Mouse (Mus musculus) ES-E14 (cell line): ENCODE measurements around the gene Exosc5. TPM values are rescaled to one million over a fixed set of nuclear protein-coding genes. Genes with fewer than 3 reads are reported as not detected.
A peak's percentile ranks its signal among the peaks of the same experiment; 100 is the strongest.

Experiments used
- DNase-seq: peaks from one replicate; pipeline ENCODE4 v3.0.0-alpha.2; 2013; ENCODE audit warnings: low read depth, low spot score
- H3K27ac ChIP-seq: 2 replicates; pipeline ENCODE4 v1.5.1; 2012; ENCODE audit warnings: low read depth, mild to moderate bottlenecking, low read length, moderate library complexity, mixed read lengths; ENCODE audit not compliant: poor library complexity, insufficient read depth, severe bottlenecking
- H3K36me3 ChIP-seq: 2 replicates; pipeline ENCODE4 v1.6.1; 2012; ENCODE audit warnings: mild to moderate bottlenecking, low read length, moderate library complexity, mixed read lengths; ENCODE audit not compliant: control insufficient read depth, poor library complexity, insufficient read depth, severe bottlenecking
- H3K4me1 ChIP-seq, 2 experiments: fragments of 150-350 bp in 1 of 2; sonication (generic) in 1 of 2; 2 replicates each; pipeline ENCODE4 v1.6.1; 2012; ENCODE audit warnings: low read length in 2 of 2, mild to moderate bottlenecking in 1 of 2, mixed read lengths in 1 of 2; ENCODE audit not compliant: control insufficient read depth in 2 of 2, insufficient read depth in 2 of 2, poor library complexity in 1 of 2
- H3K4me3 ChIP-seq, 2 experiments: fragments of 150-350 bp in 1 of 2; sonication (generic) in 1 of 2; 2 replicates each; pipeline ENCODE4 v1.5.1; 2012; ENCODE audit warnings: low read length in 2 of 2, low read depth in 1 of 2, mild to moderate bottlenecking in 1 of 2, mixed read lengths in 1 of 2; ENCODE audit not compliant: insufficient read depth in 1 of 2, poor library complexity in 1 of 2, severe bottlenecking in 1 of 2
- H3K9ac ChIP-seq: 2 replicates; pipeline ENCODE4 v1.6.1; 2012; ENCODE audit warnings: low read depth, mild to moderate bottlenecking, low read length, mixed read lengths; ENCODE audit not compliant: poor library complexity, insufficient read depth, severe bottlenecking
- H3K9me3 ChIP-seq: fragments of 150-350 bp; sonication (generic); 2 replicates; pipeline ENCODE4 v1.6.1; 2012; ENCODE audit warnings: low read depth, mild to moderate bottlenecking, low read length; ENCODE audit not compliant: control insufficient read depth, insufficient read depth
- CHD2 ChIP-seq: IDR thresholded peaks from 2 replicates; pipeline ENCODE4 v1.6.1; 2014; ENCODE audit warnings: mild to moderate bottlenecking, low read depth, low read length, inconsistent platforms
- HCFC1 ChIP-seq: IDR thresholded peaks from 2 replicates; pipeline ENCODE4 v1.6.1; 2012; ENCODE audit warnings: low read length, inconsistent platforms, borderline replicate concordance; ENCODE audit not compliant: insufficient read depth
- MAFK ChIP-seq: IDR thresholded peaks from 2 replicates; pipeline ENCODE4 v1.6.1; 2014; ENCODE audit warnings: mild to moderate bottlenecking, low read depth, low read length, inconsistent platforms; ENCODE audit not compliant: insufficient read depth
- ZC3H11A ChIP-seq: IDR thresholded peaks from 2 replicates; pipeline ENCODE4 v1.6.1; 2012; ENCODE audit warnings: low read depth, mild to moderate bottlenecking, inconsistent platforms, low read length, borderline replicate concordance
- ZNF384 ChIP-seq: IDR thresholded peaks from 2 replicates; pipeline ENCODE4 v1.6.1; 2012; ENCODE audit warnings: low read depth, low read length, inconsistent platforms
- in situ Hi-C, 2 experiments: fragments of 600-800 bp; cut with MboI; formaldehyde crosslinking; loops; one replicate each; pipeline ENCODE4 v1.15.1; 2025; ENCODE audit warnings: low sequenced_read_pairs in 2 of 2, inconsistent platforms in 1 of 2; ENCODE audit not compliant: unreplicated experiment in 2 of 2
- total RNA-seq: library from RNA; depleted of rRNA; stranded (reverse); fragments of 300-350 nt; gene quantifications from 2 replicates; pipeline ENCODE4 v1.2.3, GENCODE M21; 2012; rRNA removed

Gene Exosc5
- 170 and 182 TPM in 2 replicates for total RNA-seq

GRCm38 (mm10) chr7:25658657-25659472 is at the start of gene Exosc5, which contains the start of gene Bckdha:
Gene Exosc5, plus strand, starts transcription at chr7:25659164.
Gene Bckdha, minus strand, starts transcription at chr7:25658981.
- peak within 1 kb of the TSS; percentile 45 for H3K27ac ChIP-seq
- H3K36me3 ChIP-seq: peaks cover 25% of the 10 kb centered on the region
- TF ChIP-seq CHD2 (no peak), HCFC1 (peak; percentile 78; the same call in 1 of the 2 replicates)
- no peaks in the 10 kb centered on the region for H3K9me3 ChIP-seq
- H3K9ac ChIP-seq: peak within 1 kb of the TSS; percentile 87
- DNase-seq: peak; percentile 100
- peaks cover 6 to 12% of the 10 kb centered on the region in 2 experiments; a peak in 3 of 4 replicates for H3K4me1 ChIP-seq
- peak within 1 kb of the TSS; percentile 86 to 92 for H3K4me3 ChIP-seq
- in situ Hi-C loops: no loop called here

DNA sequence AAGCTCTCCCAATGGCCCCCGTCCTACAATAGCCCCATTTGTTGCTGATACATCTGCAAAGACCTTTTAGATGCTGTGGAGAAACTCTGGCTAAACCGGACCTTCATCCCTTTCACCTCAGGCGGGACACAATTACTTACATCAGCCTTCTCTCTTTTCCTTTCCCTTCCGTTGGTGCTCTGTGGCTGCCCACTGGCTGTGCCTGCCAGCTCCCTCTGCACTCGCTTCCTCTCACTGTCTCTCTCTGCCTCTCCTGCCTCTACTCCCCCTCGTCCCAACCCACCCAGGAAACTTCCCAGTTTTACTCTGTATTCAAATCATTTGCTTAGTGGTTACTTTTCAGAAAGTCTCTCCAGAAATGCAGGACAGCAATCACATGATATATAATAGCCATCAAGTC is 48.9 kb upstream of the Exosc5 start:
- H3K4me3 ChIP-seq: no peak overlapping the region
- no peaks in the 10 kb centered on the region for H3K9me3 ChIP-seq
- TF ChIP-seq CHD2 (no peak), ZNF384 (no peak), MAFK (no peak), HCFC1 (no peak), ZC3H11A (no peak)
- no peak for DNase-seq
- in situ Hi-C loops: no loop called here
- no peak overlapping the region for H3K27ac ChIP-seq
- 0 out of 4 replicates have a peak, but pooled peaks cover 0 to 1% of the 10 kb centered on the region in 2 experiments for H3K4me1 ChIP-seq
- no peaks in the 10 kb centered on the region for H3K36me3 ChIP-seq
- H3K9ac ChIP-seq: no peak overlapping the region

DNA sequence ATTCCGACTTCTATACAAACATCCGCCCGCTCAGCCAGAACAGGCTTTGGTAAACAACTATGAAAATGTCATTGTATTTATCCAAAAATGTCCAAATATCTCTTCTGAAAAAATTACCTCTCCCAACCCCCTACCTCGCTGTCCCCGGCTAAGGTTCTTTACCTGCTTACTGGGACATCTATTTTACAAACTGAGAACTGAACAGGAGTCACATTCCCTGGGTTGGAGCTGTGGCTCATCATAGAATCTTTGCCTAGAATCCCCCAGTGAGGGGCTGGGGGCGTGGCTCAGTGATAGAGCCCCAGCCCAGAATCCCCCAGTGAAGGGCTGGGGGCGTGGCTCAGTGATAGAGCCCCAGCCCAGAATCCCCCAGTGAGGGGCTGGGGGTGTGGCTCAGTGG is 47.5 kb upstream of the Exosc5 start:
- Histone ChIP-seq H3K9ac (no peak overlapping the region), H3K27ac (no peak overlapping the region), H3K4me3 (no peak overlapping the region), H3K36me3 (no peaks in the 10 kb centered on the region), H3K4me1 (0 out of 4 replicates have a peak, but pooled peaks cover 0 to 1% of the 10 kb centered on the region in 2 experiments), H3K9me3 (no peaks in the 10 kb centered on the region)
- no peak for TF ChIP-seq MAFK
- TF ChIP-seq HCFC1: no peak
- no peak for TF ChIP-seq ZNF384
- TF ChIP-seq ZC3H11A: no peak
- TF ChIP-seq CHD2: no peak
- in situ Hi-C loops: no loop called here
- DNase-seq: no peak

- no peak for DNase-seq
- Histone ChIP-seq H3K4me1 (peaks cover 1 to 11% of the 10 kb centered on the region in 2 experiments; a peak in 2 of 4 replicates), H3K9ac (no peak overlapping the region), H3K4me3 (no peak overlapping the region), H3K9me3 (no peaks in the 10 kb centered on the region), H3K36me3 (no peaks in the 10 kb centered on the region), H3K27ac (no peak overlapping the region)
- in situ Hi-C loops: no loop called here
- TF ChIP-seq HCFC1 (no peak), MAFK (no peak), ZNF384 (no peak), CHD2 (no peak), ZC3H11A (no peak)
These were observed 44.9 kb upstream of the Exosc5 start for GRCm38 (mm10) chr7:25614086-25614485.
